Mouse (Mus musculus): ENCODE data around the gene Slc44a3.

DNA sequence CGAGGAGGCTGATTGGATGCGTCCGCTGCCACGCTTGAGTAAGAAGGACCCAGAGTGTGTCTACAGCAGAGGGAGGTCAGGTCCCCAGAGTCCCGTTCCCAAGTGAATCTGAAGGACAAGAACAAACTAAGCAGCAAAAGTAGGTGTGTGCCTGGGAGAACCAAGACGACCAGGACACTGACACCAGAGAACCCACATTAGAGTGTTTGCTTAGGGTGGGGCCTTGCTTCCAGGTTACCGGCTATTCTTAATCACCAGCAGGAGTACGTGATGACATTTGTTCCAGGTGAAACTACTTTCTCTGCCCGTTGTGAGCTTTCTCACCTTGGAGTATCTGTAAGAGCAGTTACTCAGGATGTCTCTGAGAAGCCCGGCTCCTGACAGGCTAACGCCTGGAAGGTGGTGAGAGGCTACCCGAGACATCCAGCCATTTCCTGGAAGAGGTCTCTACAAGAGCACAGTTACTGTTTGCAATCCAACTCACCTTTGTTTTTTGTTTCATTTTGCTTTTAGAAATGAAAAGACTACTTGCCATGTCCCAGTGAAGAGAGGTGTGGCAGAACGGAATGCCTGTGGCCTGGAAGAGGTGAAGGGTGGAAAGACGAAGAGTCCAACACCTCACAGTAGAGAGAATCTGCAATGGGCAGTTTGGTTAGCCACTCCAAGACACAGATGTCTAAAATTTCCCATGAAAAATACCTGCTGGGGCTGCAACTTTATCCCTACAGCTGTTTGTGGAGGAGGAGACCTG, 28.1 kb upstream of the Slc44a3 start:
- TF ChIP-seq ZC3H11A (IDR thresholded peaks at IDR 0.05; ENCODE audit: borderline replicate concordance, low read depth, low read length) (no peak), HCFC1 (IDR thresholded peaks at IDR 0.05; ENCODE audit: borderline replicate concordance, insufficient read depth, low read length) (no peak), ZNF384 (IDR thresholded peaks at IDR 0.05; ENCODE audit: low read depth, low read length) (no peak), MAFK (IDR thresholded peaks at IDR 0.05; ENCODE audit: insufficient read depth, low read depth, low read length) (no peak), CHD2 (IDR thresholded peaks at IDR 0.05; ENCODE audit: low read depth, low read length) (no peak)
